Mouse (Mus musculus): ENCODE results near the gene Smim23. TPM values are rescaled to one million over a fixed set of nuclear protein-coding genes. Genes with fewer than 3 reads are reported as not detected.

The Smim23 gene
- polyA plus RNA-seq (2015; fragmentation: Nextera tagmentation; extraction: Ambion mirVana) = not detected in 2 replicates

DNA sequence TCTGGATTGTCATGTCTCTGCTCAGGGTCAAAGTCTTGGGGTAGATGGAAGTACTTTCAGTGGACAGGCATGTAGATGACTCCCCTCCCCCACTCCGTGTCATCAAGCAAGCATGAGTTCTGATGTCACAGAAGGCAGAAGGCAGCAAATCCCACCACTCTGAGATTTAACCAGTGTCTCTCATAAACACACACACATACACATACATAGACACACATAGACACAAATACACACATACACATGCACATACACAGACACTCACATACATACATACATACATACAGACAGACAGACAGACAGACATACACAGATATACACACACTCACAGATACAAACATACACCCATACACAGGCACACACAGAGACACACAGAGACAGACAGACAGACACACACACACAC, at the start of gene Smim23:
Gene Smim23 (minus strand): TSS at position 101 of the 400 bp plus-strand sequence.
- H3K4me1 ChIP-seq = no peaks in the 10 kb centered on the region
- no peak within 1 kb of the TSS for H3K9ac ChIP-seq (replicated peaks)
- no peak within 1 kb of the TSS for H3K27ac ChIP-seq (replicated peaks)
- H3K9me3 ChIP-seq (replicated peaks) = no peaks in the 10 kb centered on the region
- no peaks in the 10 kb centered on the region for H3K27me3 ChIP-seq (replicated peaks)
- 94% methylated on average over 1 of the region's 1 CpGs for WGBS
- H3K36me3 ChIP-seq = no peaks in the 10 kb centered on the region
- ATAC-seq (ENCODE audit: low FRiP score) = no peak
- H3K4me2 ChIP-seq = no peak within 1 kb of the TSS
- H3K4me3 ChIP-seq (replicated peaks) = no peak within 1 kb of the TSS

DNA sequence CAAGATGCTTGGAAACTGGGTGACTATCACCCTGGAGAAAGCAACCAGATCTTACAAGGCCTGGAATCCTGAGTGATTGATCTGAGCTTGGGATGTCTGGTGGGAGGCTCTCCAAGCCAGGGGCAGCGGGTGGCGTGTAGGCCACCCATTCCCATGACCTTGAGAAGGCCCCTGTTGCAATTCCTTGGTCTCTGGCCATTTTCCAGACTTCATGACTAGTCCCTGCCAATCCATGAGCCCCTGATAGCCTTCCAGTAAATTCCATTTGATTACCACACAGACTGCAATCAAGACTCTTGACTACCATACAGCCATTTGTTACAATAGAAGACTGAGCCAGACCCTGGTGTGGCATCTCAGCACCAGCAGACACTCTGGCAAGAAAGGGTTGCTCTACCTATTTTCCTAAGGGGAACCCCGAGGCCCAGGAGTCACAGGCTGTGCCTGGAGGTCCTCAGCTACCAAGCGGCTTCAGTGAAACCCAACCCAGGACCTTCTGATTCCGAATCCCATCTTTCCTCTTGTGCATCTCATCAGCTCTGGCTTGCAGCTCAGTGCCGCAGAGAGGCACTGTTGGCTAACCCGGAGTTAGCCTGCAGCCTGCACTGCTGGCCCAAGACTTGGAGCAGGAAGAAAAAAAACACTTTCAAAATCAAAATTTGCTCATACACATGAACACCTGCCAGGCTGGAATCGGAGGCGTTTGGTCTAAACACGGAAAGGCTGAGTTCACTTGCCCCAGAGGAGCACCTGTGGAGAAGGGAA, 44.4 kb upstream of the Smim23 start:
- Histone ChIP-seq H3K27ac (replicated peaks) (no peak overlapping the region), H3K4me2 (no peak overlapping the region), H3K4me1 (peaks cover 14% of the 10 kb centered on the region), H3K27me3 (replicated peaks) (no peaks in the 10 kb centered on the region), H3K36me3 (no peaks in the 10 kb centered on the region), H3K4me3 (replicated peaks) (no peak overlapping the region), H3K9me3 (replicated peaks) (no peaks in the 10 kb centered on the region), H3K9ac (replicated peaks) (no peak overlapping the region)
- 88% methylated on average over 10 of the region's 10 CpGs for WGBS
- no peak for ATAC-seq (ENCODE audit: low FRiP score)

DNA sequence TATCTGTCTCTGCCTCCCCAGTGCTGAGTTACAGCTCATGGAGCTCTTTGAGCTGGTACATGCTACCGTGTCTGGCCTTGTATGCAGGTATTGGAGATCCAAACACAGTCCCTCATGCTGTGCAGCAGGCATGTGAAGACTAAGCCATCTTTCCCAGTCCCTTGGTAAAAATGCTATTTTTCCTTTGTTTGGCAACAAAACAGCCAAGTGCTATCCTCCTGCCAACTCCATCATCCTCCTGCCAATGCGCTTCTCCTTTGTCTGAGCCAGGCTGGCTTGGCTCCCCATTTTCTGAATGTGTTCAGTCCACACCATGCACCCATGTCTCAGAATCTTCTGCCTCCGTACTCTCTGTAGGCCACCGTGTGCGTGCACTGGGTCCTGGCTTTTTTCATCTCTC, 40.2 kb upstream of the Smim23 start:
- peaks cover 14% of the 10 kb centered on the region for H3K4me1 ChIP-seq
- no peaks in the 10 kb centered on the region for H3K36me3 ChIP-seq
- no peak overlapping the region for H3K4me2 ChIP-seq
- no peak overlapping the region for H3K9ac ChIP-seq (replicated peaks)
- no peaks in the 10 kb centered on the region for H3K27me3 ChIP-seq (replicated peaks)
- H3K4me3 ChIP-seq (replicated peaks) = no peak overlapping the region
- 87% methylated on average over 5 of the region's 5 CpGs for WGBS
- no peaks in the 10 kb centered on the region for H3K9me3 ChIP-seq (replicated peaks)
- ATAC-seq (ENCODE audit: low FRiP score) = no peak
- H3K27ac ChIP-seq (replicated peaks) = no peak overlapping the region

DNA sequence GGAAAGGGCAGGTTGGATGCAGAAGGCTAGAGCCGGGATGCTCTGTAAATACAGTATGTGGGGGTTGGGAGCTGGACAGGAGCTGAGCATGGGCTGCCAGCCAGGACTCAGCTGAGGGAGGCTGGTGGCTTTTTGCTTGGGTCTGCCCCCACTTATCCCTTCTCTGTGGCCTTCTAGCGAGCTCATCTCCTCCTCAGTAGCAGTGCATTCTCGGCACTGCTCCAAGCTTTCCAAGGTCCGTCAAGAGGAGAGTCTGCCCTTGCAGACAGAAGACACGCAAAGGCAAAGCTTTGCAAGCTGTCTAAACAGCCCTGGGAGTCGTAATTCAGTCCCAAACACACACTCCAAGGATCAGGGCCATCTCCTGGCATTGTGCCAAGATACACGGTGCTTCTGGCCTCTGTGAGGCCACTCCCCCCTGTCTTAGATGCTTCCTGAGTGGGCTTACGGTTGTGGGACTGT, 33.0 kb upstream of the Smim23 start:
- Histone ChIP-seq H3K4me1 (peaks cover 13% of the 10 kb centered on the region), H3K9me3 (replicated peaks) (no peaks in the 10 kb centered on the region), H3K27ac (replicated peaks) (no peak overlapping the region), H3K9ac (replicated peaks) (no peak overlapping the region), H3K27me3 (replicated peaks) (no peaks in the 10 kb centered on the region), H3K4me3 (replicated peaks) (no peak overlapping the region), H3K36me3 (no peaks in the 10 kb centered on the region), H3K4me2 (no peak overlapping the region)
- 24% methylated on average over 8 of the region's 8 CpGs for WGBS
- ATAC-seq (ENCODE audit: low FRiP score) = peak; percentile 35; the same call in 1 of the 2 replicates

DNA sequence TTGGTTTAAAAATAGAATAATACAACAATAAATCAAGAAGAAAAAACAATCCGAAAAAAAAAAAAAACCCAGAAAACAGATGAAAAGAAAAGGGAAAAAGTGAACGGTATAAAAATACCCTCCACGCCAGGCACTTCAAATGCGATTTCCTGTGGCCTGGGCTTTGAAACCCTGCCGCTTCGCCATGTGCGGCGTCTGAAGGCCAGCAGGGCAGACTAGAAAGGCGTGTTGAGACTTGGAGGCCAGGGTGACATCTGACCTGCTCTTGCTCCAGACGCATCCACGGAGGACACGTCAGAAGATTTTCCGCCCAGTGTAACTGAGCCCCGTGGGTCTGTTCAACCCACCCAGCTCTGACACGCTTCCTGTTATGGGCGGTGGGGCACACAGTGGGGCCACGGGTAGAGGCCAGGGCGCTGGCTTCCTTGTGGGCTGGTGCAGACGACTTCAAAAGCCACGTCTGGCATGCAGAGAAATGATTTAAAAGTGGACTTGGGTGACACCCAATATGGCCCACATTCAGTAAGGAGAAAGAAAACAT, 22.3 kb upstream of the Smim23 start:
- Histone ChIP-seq H3K36me3 (no peaks in the 10 kb centered on the region), H3K4me1 (no peaks in the 10 kb centered on the region), H3K9ac (replicated peaks) (no peak overlapping the region), H3K27me3 (replicated peaks) (no peaks in the 10 kb centered on the region), H3K27ac (replicated peaks) (no peak overlapping the region), H3K4me3 (replicated peaks) (no peak overlapping the region), H3K9me3 (replicated peaks) (no peaks in the 10 kb centered on the region), H3K4me2 (no peak overlapping the region)
- no peak for ATAC-seq (ENCODE audit: low FRiP score)
- WGBS = 80% methylated on average over 20 of the region's 20 CpGs

DNA sequence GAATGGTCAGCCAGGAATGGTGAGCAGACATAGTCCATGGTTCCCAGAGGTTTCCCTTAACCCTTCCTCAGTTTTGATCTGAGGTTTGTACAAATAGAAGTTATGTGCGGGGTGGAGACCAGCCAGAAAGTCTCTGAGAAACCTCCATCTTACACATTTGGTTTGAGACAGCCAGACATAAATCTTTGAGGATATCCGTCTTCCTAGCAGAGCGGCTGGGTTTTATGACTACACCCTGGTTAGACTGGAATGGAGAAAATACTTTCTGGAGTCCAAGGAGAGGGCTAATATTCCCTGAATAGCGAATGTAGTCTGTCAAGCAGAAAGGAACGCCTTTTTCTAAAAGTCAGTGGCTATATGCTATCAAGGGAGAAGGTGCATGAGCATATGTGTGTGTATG, 16.8 kb upstream of the Smim23 start:
- Histone ChIP-seq H3K36me3 (no peaks in the 10 kb centered on the region), H3K4me2 (no peak overlapping the region), H3K4me3 (replicated peaks) (no peak overlapping the region), H3K27ac (replicated peaks) (no peak overlapping the region), H3K9ac (replicated peaks) (no peak overlapping the region), H3K9me3 (replicated peaks) (no peaks in the 10 kb centered on the region), H3K4me1 (no peaks in the 10 kb centered on the region), H3K27me3 (replicated peaks) (no peaks in the 10 kb centered on the region)
- WGBS = 66% methylated on average over 5 of the region's 5 CpGs
- ATAC-seq (ENCODE audit: low FRiP score) = no peak

DNA sequence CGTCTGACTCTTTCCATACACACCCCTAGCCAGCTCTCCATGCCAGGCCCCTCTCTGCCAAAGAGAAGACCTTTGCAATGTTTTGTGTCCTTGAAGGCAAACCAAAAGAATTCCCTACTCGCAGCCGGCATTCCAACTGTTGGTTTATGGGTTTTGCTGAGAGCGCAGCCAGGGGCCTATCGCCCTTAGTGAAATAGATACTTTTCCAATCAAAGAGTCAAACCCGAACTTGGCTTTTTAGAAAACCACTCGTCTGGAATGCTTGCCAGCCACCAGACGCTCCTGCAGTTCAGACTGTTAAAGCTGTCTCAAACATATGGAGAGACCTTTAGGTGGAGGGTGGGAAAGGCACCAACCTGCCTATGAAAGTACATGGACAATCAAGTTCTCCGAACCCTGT, 15.9 kb upstream of the Smim23 start:
- no peak for ATAC-seq (ENCODE audit: low FRiP score)
- no peak overlapping the region for H3K4me2 ChIP-seq

DNA sequence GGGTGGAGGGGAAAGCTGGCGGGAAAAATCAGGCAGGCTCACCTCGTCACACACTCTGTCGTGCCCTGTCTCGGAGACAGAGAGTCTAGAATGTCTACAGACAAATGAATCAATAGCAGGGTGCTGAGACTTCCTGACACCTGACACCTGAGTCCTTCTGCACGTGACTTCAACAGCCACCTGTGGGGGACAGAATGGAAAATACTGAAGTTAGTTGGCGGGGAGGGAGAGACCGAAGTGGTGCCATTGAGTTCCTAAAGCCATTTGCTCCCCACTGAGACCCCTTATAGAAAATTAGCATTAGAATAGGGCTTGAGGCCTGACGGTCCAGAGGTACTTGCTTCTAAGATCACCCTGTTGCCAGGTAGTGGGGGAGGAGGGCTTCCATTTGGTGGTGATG, 10.6 kb upstream of the Smim23 start:
- H3K4me1 ChIP-seq = peaks cover 11% of the 10 kb centered on the region; the same call in 1 of the 2 replicates
- no peaks in the 10 kb centered on the region for H3K27me3 ChIP-seq (replicated peaks)
- no peak overlapping the region for H3K4me3 ChIP-seq (replicated peaks)
- H3K9ac ChIP-seq (replicated peaks) = no peak overlapping the region
- no peak for ATAC-seq (ENCODE audit: low FRiP score)
- H3K36me3 ChIP-seq = no peaks in the 10 kb centered on the region
- H3K4me2 ChIP-seq = no peak overlapping the region; the same call in 1 of the 2 replicates
- 18% methylated on average over 8 of the region's 8 CpGs for WGBS
- no peaks in the 10 kb centered on the region for H3K9me3 ChIP-seq (replicated peaks)
- H3K27ac ChIP-seq (replicated peaks) = no peak overlapping the region

More for the DNA sequence above, 15.9 kb upstream of the Smim23 start:
- Histone ChIP-seq H3K9ac (replicated peaks) (no peak overlapping the region), H3K9me3 (replicated peaks) (no peaks in the 10 kb centered on the region), H3K27me3 (replicated peaks) (no peaks in the 10 kb centered on the region), H3K4me3 (replicated peaks) (no peak overlapping the region), H3K36me3 (no peaks in the 10 kb centered on the region), H3K4me1 (no peaks in the 10 kb centered on the region; the same call in 1 of the 2 replicates), H3K27ac (replicated peaks) (no peak overlapping the region)
- WGBS = 78% methylated on average over 9 of the region's 9 CpGs

DNA sequence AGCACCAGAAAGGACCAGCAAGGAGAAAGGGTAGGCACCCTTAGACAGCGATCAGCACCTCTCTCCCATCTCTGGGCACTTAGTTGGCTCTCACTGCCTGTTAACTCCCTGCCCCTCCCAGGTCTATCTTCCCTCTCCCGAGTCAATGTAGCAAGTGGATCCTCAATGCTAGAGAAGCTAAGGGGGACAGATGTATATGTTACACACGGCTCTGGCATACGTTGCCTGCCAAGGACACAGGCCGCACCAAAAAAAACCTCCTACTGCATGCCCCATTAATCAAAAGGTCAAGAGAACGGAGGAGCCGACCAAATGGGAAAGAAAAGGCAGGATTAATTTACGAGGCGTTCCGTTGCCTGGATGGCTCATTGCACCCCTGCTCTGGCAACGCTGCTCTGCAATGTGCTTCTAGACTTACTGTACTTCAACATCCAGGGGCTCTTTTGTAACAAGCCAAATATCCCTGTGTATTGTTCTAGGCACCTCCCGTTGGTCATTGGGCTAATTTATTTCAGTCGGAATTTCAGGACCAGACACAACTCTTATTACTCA, 10.0 kb upstream of the Smim23 start:
- ATAC-seq (ENCODE audit: low FRiP score) = no peak
- Histone ChIP-seq H3K27ac (replicated peaks) (no peak overlapping the region), H3K36me3 (no peaks in the 10 kb centered on the region), H3K4me1 (peaks cover 11% of the 10 kb centered on the region; the same call in 1 of the 2 replicates), H3K9me3 (replicated peaks) (no peaks in the 10 kb centered on the region), H3K4me3 (replicated peaks) (no peak overlapping the region), H3K4me2 (peak overlapping the region; percentile 0; the same call in 1 of the 2 replicates), H3K9ac (replicated peaks) (no peak overlapping the region), H3K27me3 (replicated peaks) (no peaks in the 10 kb centered on the region)
- 13% methylated on average over 13 of the region's 13 CpGs for WGBS

DNA sequence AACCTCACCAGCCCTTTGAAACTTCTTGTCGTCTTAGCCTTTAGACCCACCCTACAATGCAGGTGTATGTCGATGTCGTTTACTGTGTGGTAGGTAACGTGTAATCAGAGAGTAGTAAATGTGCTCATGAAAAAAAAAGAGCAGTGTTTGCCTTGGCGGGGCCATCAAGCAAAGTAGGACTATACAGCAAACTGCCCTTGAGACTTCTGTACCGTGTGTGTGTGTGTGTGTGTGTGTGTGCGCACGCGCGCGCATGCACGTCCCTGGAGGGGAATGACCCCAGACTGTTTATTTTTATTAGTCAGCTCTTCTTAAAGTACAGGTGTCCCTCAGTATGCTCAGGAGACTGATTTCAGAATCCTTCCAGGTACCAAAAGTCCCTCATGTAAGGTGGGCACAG, 6.8 kb downstream of the Smim23 start:
- WGBS = 91% methylated on average over 12 of the region's 12 CpGs
- ATAC-seq (ENCODE audit: low FRiP score) = no peak
- H3K4me2 ChIP-seq = no peak overlapping the region

DNA sequence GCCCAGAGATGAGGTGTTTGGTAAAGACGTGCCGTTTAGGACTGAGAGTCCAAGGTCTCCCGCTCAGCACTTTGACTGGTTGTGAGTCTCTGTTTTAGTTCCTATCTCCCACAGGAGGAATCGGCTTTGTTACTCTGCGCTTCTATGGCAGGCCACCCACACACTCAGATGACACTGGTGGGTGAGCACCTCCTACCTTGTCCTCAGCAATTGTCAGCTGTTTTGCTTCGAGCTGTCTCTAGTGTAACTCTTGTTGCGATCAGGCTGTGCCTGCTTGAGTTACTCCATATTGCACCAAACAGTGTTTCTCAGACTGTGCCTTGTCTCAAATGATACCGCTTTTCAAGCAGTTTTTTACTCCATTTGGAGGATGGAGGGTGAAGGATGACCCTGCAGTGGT, 10.1 kb downstream of the Smim23 start:
- Histone ChIP-seq H3K36me3 (no peaks in the 10 kb centered on the region), H3K4me2 (no peak overlapping the region), H3K9me3 (replicated peaks) (no peaks in the 10 kb centered on the region), H3K27ac (replicated peaks) (no peak overlapping the region), H3K9ac (replicated peaks) (no peak overlapping the region), H3K4me3 (replicated peaks) (no peak overlapping the region), H3K27me3 (replicated peaks) (no peaks in the 10 kb centered on the region), H3K4me1 (0 out of 2 replicates have a peak, but pooled peaks cover 5% of the 10 kb centered on the region)
- 88% methylated on average over 8 of the region's 8 CpGs for WGBS
- no peak for ATAC-seq (ENCODE audit: low FRiP score)

More for the DNA sequence above, 6.8 kb downstream of the Smim23 start:
- Histone ChIP-seq H3K4me1 (no peaks in the 10 kb centered on the region), H3K27me3 (replicated peaks) (no peaks in the 10 kb centered on the region), H3K4me3 (replicated peaks) (no peak overlapping the region), H3K36me3 (no peaks in the 10 kb centered on the region), H3K27ac (replicated peaks) (no peak overlapping the region), H3K9ac (replicated peaks) (no peak overlapping the region), H3K9me3 (replicated peaks) (no peaks in the 10 kb centered on the region)

DNA sequence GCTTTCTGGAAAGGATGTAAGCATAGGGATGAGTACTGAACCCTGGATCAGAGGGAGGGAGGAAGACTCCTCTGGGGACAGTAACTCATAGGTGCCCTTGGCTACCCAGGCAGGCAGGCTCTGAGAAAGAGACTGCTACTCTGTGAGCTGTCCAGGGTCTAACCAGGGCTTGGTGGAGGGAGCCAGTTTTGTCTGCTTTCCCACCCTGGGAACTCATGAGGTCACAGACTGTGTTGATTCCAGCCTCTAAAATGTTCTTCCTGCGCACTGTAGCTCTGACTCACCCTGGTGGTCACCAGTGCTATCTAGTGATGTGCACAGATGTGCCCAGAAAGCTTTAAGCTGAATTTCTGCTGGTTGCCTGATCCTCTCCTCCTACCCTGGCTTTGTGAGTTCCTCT, 15.3 kb downstream of the Smim23 start:
- Histone ChIP-seq H3K9ac (replicated peaks) (no peak overlapping the region), H3K27ac (replicated peaks) (no peak overlapping the region), H3K4me1 (0 out of 2 replicates have a peak, but pooled peaks cover 5% of the 10 kb centered on the region), H3K4me3 (replicated peaks) (no peak overlapping the region), H3K9me3 (replicated peaks) (no peaks in the 10 kb centered on the region), H3K36me3 (no peaks in the 10 kb centered on the region), H3K4me2 (no peak overlapping the region), H3K27me3 (replicated peaks) (no peaks in the 10 kb centered on the region)
- ATAC-seq (ENCODE audit: low FRiP score) = no peak
- WGBS = 87% methylated on average over 1 of the region's 1 CpGs
